Mouse (Mus musculus): ENCODE results near the gene Spag5.

DNA sequence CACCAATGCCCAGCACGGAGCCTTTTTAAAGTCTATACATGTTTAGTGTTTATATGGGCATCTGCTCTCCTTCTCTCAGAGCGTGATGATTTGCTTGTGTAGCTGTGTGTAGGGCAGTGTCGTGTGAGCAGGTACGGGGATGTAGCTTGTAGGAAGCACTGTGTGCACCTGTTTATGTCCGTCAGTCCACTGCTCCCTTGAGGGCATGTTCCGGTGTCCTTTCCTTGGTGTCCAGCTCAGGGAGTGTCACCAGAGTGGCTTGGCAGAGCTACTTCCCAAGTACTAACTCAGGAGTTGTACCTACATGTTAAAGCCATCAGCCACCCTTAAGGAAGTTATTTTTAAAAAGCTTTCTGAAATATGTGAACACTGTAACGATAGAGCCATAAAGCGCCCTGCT is 35.7 kb downstream of the Spag5 start:
- TF ChIP-seq CTCF (IDR thresholded peaks at IDR 0.05; ENCODE audit: insufficient read depth, low read length) (no peak), POLR2A (IDR thresholded peaks at IDR 0.05; ENCODE audit: borderline replicate concordance, extremely low read depth, low read depth, low read length) (no peak)

Data from lung, adult 2 months (tissue).